Mouse (Mus musculus) ES-E14 (cell line): ENCODE measurements at regions not wholly inside any gene's neighbourhood (a gene's known extent, or its start where the extent isn't known, plus 50 kb on each side); places are given as distances from the start of the nearest gene placed in this dataset.

Source experiments
- DNase-seq: peaks from one replicate; pipeline ENCODE4 v3.0.0-alpha.2; 2013; ENCODE audit warnings: low read depth, low spot score
- H3K27ac ChIP-seq: 2 replicates; pipeline ENCODE4 v1.5.1; 2012; ENCODE audit warnings: low read depth, mild to moderate bottlenecking, low read length, moderate library complexity, mixed read lengths; ENCODE audit not compliant: poor library complexity, insufficient read depth, severe bottlenecking
- H3K36me3 ChIP-seq: 2 replicates; pipeline ENCODE4 v1.6.1; 2012; ENCODE audit warnings: mild to moderate bottlenecking, low read length, moderate library complexity, mixed read lengths; ENCODE audit not compliant: control insufficient read depth, poor library complexity, insufficient read depth, severe bottlenecking
- H3K4me1 ChIP-seq, 2 experiments: fragments of 150-350 bp in 1 of 2; sonication (generic) in 1 of 2; 2 replicates each; pipeline ENCODE4 v1.6.1; 2012; ENCODE audit warnings: low read length in 2 of 2, mild to moderate bottlenecking in 1 of 2, mixed read lengths in 1 of 2; ENCODE audit not compliant: control insufficient read depth in 2 of 2, insufficient read depth in 2 of 2, poor library complexity in 1 of 2
- H3K4me3 ChIP-seq, 2 experiments: fragments of 150-350 bp in 1 of 2; sonication (generic) in 1 of 2; 2 replicates each; pipeline ENCODE4 v1.5.1; 2012; ENCODE audit warnings: low read length in 2 of 2, low read depth in 1 of 2, mild to moderate bottlenecking in 1 of 2, mixed read lengths in 1 of 2; ENCODE audit not compliant: insufficient read depth in 1 of 2, poor library complexity in 1 of 2, severe bottlenecking in 1 of 2
- H3K9ac ChIP-seq: 2 replicates; pipeline ENCODE4 v1.6.1; 2012; ENCODE audit warnings: low read depth, mild to moderate bottlenecking, low read length, mixed read lengths; ENCODE audit not compliant: poor library complexity, insufficient read depth, severe bottlenecking
- H3K9me3 ChIP-seq: fragments of 150-350 bp; sonication (generic); 2 replicates; pipeline ENCODE4 v1.6.1; 2012; ENCODE audit warnings: low read depth, mild to moderate bottlenecking, low read length; ENCODE audit not compliant: control insufficient read depth, insufficient read depth
- CHD2 ChIP-seq: IDR thresholded peaks from 2 replicates; pipeline ENCODE4 v1.6.1; 2014; ENCODE audit warnings: mild to moderate bottlenecking, low read depth, low read length, inconsistent platforms
- HCFC1 ChIP-seq: IDR thresholded peaks from 2 replicates; pipeline ENCODE4 v1.6.1; 2012; ENCODE audit warnings: low read length, inconsistent platforms, borderline replicate concordance; ENCODE audit not compliant: insufficient read depth
- MAFK ChIP-seq: IDR thresholded peaks from 2 replicates; pipeline ENCODE4 v1.6.1; 2014; ENCODE audit warnings: mild to moderate bottlenecking, low read depth, low read length, inconsistent platforms; ENCODE audit not compliant: insufficient read depth
- ZC3H11A ChIP-seq: IDR thresholded peaks from 2 replicates; pipeline ENCODE4 v1.6.1; 2012; ENCODE audit warnings: low read depth, mild to moderate bottlenecking, inconsistent platforms, low read length, borderline replicate concordance
- ZNF384 ChIP-seq: IDR thresholded peaks from 2 replicates; pipeline ENCODE4 v1.6.1; 2012; ENCODE audit warnings: low read depth, low read length, inconsistent platforms
- in situ Hi-C, 2 experiments: fragments of 600-800 bp; cut with MboI; formaldehyde crosslinking; loops; one replicate each; pipeline ENCODE4 v1.15.1; 2025; ENCODE audit warnings: low sequenced_read_pairs in 2 of 2, inconsistent platforms in 1 of 2; ENCODE audit not compliant: unreplicated experiment in 2 of 2

DNA sequence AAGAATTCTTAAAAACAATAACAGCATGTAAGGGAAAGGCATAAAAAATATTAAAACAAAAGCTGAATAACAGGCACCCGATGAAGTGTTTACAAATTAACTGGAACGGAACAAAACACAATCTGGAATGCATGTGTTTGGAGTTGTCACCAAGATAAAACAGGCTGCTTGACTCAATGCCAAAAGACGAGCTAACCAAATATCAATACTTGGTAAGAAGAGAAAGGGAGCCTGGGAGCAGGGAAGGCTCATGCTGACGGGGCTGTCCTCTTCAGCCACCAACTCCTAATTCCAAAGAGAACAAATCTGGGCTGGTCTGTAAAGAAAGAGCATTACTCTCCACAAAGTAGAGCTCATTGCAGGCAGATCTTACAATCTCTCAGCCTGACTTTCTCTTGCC, 545.4 kb upstream of the Zic4 start:
- no peak for DNase-seq
- no peaks in the 10 kb centered on the region for H3K9me3 ChIP-seq
- no peak overlapping the region for H3K27ac ChIP-seq
- peaks cover 0 to 2% of the 10 kb centered on the region in 2 experiments; a peak in 1 of 4 replicates for H3K4me1 ChIP-seq
- H3K36me3 ChIP-seq: no peaks in the 10 kb centered on the region
- no peak for TF ChIP-seq CHD2
- no peak for TF ChIP-seq ZNF384
- no peak for TF ChIP-seq MAFK
- no peak for TF ChIP-seq ZC3H11A
- H3K9ac ChIP-seq: no peak overlapping the region
- in situ Hi-C loops: no loop called here
- no peak overlapping the region for H3K4me3 ChIP-seq

- no peaks in the 10 kb centered on the region for H3K4me1 ChIP-seq
- H3K27ac ChIP-seq: no peak overlapping the region
- no peak overlapping the region for H3K4me3 ChIP-seq
- H3K36me3 ChIP-seq: no peaks in the 10 kb centered on the region
- TF ChIP-seq ZC3H11A (no peak), CHD2 (no peak), ZNF384 (no peak), HCFC1 (no peak), MAFK (no peak)
- DNase-seq: no peak
- H3K9ac ChIP-seq: no peak overlapping the region
- in situ Hi-C loops: no loop called here
- no peaks in the 10 kb centered on the region for H3K9me3 ChIP-seq
These were observed 538.5 kb upstream of the Zic4 start for GRCm38 (mm10) chr9:90823574-90824280.

- Histone ChIP-seq H3K4me1 (no peaks in the 10 kb centered on the region), H3K36me3 (no peaks in the 10 kb centered on the region), H3K4me3 (no peak overlapping the region), H3K9me3 (no peaks in the 10 kb centered on the region), H3K27ac (no peak overlapping the region), H3K9ac (no peak overlapping the region)
- in situ Hi-C loops: no loop called here
- no peak for TF ChIP-seq ZNF384
- no peak for TF ChIP-seq MAFK
- TF ChIP-seq HCFC1: no peak
- TF ChIP-seq CHD2: no peak
- no peak for TF ChIP-seq ZC3H11A
- DNase-seq: no peak
These were observed 534.7 kb upstream of the Zic4 start for GRCm38 (mm10) chr9:90827474-90827873.

DNA sequence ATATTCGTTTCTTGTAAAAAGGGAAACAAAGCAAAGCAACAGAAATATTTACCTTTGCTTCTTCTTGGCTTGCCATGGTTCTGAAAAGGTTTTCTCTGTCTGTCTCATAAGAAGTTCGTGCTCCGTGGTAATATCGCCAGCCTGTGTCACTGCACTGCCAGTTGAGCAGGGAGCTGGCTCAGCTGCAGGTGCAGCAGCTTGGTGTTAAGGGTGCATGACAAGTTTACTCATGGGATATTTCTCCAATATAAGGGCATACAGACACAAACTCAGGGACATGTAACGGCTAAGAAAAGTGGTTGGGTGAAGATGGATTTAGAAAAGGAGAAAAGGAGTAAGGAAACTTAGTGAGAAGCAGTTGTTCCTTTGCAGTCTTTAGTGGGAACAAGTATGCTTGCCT, 533.5 kb upstream of the Zic4 start:
- no peak overlapping the region for H3K27ac ChIP-seq
- no peaks in the 10 kb centered on the region for H3K36me3 ChIP-seq
- no peak for DNase-seq
- no peak for TF ChIP-seq MAFK
- no peak for TF ChIP-seq CHD2
- TF ChIP-seq HCFC1: no peak
- TF ChIP-seq ZC3H11A: no peak
- no peak for TF ChIP-seq ZNF384
- no peak overlapping the region for H3K4me3 ChIP-seq
- H3K9ac ChIP-seq: no peak overlapping the region
- no peaks in the 10 kb centered on the region for H3K9me3 ChIP-seq
- in situ Hi-C loops: no loop called here
- no peaks in the 10 kb centered on the region for H3K4me1 ChIP-seq

GRCm38 (mm10) chr9:90830704-90831103, 531.5 kb upstream of the Zic4 start:
- Histone ChIP-seq H3K4me1 (no peaks in the 10 kb centered on the region), H3K9ac (no peak overlapping the region), H3K4me3 (no peak overlapping the region), H3K9me3 (no peaks in the 10 kb centered on the region), H3K36me3 (no peaks in the 10 kb centered on the region), H3K27ac (no peak overlapping the region)
- no peak for DNase-seq
- in situ Hi-C loops: no loop called here
- TF ChIP-seq ZNF384: no peak
- no peak for TF ChIP-seq MAFK
- no peak for TF ChIP-seq CHD2
- no peak for TF ChIP-seq HCFC1
- TF ChIP-seq ZC3H11A: no peak
